Mouse (Mus musculus): Measurements from ENCODE around the gene Tep1. TPM values are rescaled to one million over a fixed set of nuclear protein-coding genes. Genes with fewer than 3 reads are reported as not detected.

Gene Tep1
- polyA plus RNA-seq (2017; shearing (Covaris generic)): 10 to 100 TPM; 19.2 to 24.1 TPM

GRCm38 (mm10) chr14:50869889-50870804 lies at the start of gene Tep1:
Tep1 (minus strand) TSS chr14:50870560.

GRCm38 (mm10) chr14:50897374-50897765 lies 27.0 kb upstream of the Tep1 start, which contains the start of gene Klhl33:
Klhl33 (minus strand) TSS chr14:50897507.

GRCm38 (mm10) chr14:50807487-50808072 lies 62.8 kb downstream of the Tep1 start, which contains the start of the genes Ccnb1ip1 and Parp2:
Ccnb1ip1 (minus strand) TSS chr14:50807732.
Parp2 (plus strand) TSS chr14:50807841.

GRCm38 (mm10) chr14:50785251-50785637 lies 85.1 kb downstream of the Tep1 start, which contains the start of gene Ttc5:
Ttc5 (minus strand) TSS chr14:50785519.

Other genes with a start within 250 kb of the Tep1 start
- not detected for gene Olfr745, start 231.2 kb downstream of the Tep1 start, polyA plus RNA-seq (2017; shearing (Covaris generic))
- not detected for gene Olfr746, start 223.5 kb downstream of the Tep1 start, polyA plus RNA-seq (2017; shearing (Covaris generic))
- not detected for gene Olfr747, start 177.4 kb downstream of the Tep1 start, polyA plus RNA-seq (2017; shearing (Covaris generic))
- under 1 TPM in 1 of 2 experiments, not detected in 1; 0.36 TPM for gene Olfr748, start 163.2 kb downstream of the Tep1 start, polyA plus RNA-seq (2017; shearing (Covaris generic))
- gene Olfr749, start 125.5 kb downstream of the Tep1 start, polyA plus RNA-seq (2017; shearing (Covaris generic)): not detected
- gene Ttc5, start 85.0 kb downstream of the Tep1 start, polyA plus RNA-seq (2017; shearing (Covaris generic)): 100 to 1,000 TPM; 103 to 104 TPM
- gene Ccnb1ip1, start 62.8 kb downstream of the Tep1 start, polyA plus RNA-seq (2017; shearing (Covaris generic)): not detected
- 10 to 100 TPM; 59.8 to 62.3 TPM for gene Parp2, start 62.7 kb downstream of the Tep1 start, polyA plus RNA-seq (2017; shearing (Covaris generic))
- under 1 TPM; 0.02 to 0.21 TPM for gene Klhl33, start 26.9 kb upstream of the Tep1 start, polyA plus RNA-seq (2017; shearing (Covaris generic))
- gene Osgep, start 54.3 kb upstream of the Tep1 start, polyA plus RNA-seq (2017; shearing (Covaris generic)): 10 to 100 TPM; 84.6 to 90.7 TPM
- gene Apex1, start 54.4 kb upstream of the Tep1 start, polyA plus RNA-seq (2017; shearing (Covaris generic)): 10 to 100 TPM; 41.2 to 87.4 TPM
- gene Pip4p1, start 60.3 kb upstream of the Tep1 start, polyA plus RNA-seq (2017; shearing (Covaris generic)): 10 to 100 TPM; 60.2 to 68.1 TPM
- gene Pnp, start 60.5 kb upstream of the Tep1 start, polyA plus RNA-seq (2017; shearing (Covaris generic)): 10 to 100 TPM; 50.8 to 76.6 TPM
- not detected for gene Gm49342, start 74.0 kb upstream of the Tep1 start, polyA plus RNA-seq (2017; shearing (Covaris generic))
- gene Pnp2, start 85.4 kb upstream of the Tep1 start, polyA plus RNA-seq (2017; shearing (Covaris generic)): 1 to 10 TPM; 1.6 to 2.0 TPM
- under 1 TPM in 1 of 2 experiments, not detected in 1; 0.19 TPM for gene Rnase10, start 137.2 kb upstream of the Tep1 start, polyA plus RNA-seq (2017; shearing (Covaris generic))
- not detected for gene Rnase9, start 171.3 kb upstream of the Tep1 start, polyA plus RNA-seq (2017; shearing (Covaris generic))
- not detected for gene Rnase11, start 179.6 kb upstream of the Tep1 start, polyA plus RNA-seq (2017; shearing (Covaris generic))
- under 1 TPM in 1 of 2 experiments, not detected in 1; 0.51 TPM for gene Rnase12, start 187.1 kb upstream of the Tep1 start, polyA plus RNA-seq (2017; shearing (Covaris generic))
- under 1 TPM in 1 of 2 experiments, not detected in 1; 0.44 TPM for gene Olfr750, start 203.9 kb upstream of the Tep1 start, polyA plus RNA-seq (2017; shearing (Covaris generic))
- gene Rnase4, start 220.5 kb upstream of the Tep1 start, polyA plus RNA-seq (2017; shearing (Covaris generic)): 10 to 100 TPM in 1 of 2 experiments, 1 to 10 TPM in 1; 9.8 to 25.8 TPM
- 1 to 10 TPM in 1 of 2 experiments, under 1 TPM in 1; 0.49 to 8.6 TPM for gene Ang, start 220.6 kb upstream of the Tep1 start, polyA plus RNA-seq (2017; shearing (Covaris generic))
- gene Eddm3b, start 243.9 kb upstream of the Tep1 start, polyA plus RNA-seq (2017; shearing (Covaris generic)): not detected